Mouse (Mus musculus): ENCODE measurements around the gene Zbed6.
A peak's percentile ranks its signal among the peaks of the same experiment; 100 is the strongest.
"Not testable (repeated sequence)": the region's sequence is repeated elsewhere in the genome, so short reads cannot be mapped to it uniquely, and the experiment has no call there.

Gene Zbed6

DNA sequence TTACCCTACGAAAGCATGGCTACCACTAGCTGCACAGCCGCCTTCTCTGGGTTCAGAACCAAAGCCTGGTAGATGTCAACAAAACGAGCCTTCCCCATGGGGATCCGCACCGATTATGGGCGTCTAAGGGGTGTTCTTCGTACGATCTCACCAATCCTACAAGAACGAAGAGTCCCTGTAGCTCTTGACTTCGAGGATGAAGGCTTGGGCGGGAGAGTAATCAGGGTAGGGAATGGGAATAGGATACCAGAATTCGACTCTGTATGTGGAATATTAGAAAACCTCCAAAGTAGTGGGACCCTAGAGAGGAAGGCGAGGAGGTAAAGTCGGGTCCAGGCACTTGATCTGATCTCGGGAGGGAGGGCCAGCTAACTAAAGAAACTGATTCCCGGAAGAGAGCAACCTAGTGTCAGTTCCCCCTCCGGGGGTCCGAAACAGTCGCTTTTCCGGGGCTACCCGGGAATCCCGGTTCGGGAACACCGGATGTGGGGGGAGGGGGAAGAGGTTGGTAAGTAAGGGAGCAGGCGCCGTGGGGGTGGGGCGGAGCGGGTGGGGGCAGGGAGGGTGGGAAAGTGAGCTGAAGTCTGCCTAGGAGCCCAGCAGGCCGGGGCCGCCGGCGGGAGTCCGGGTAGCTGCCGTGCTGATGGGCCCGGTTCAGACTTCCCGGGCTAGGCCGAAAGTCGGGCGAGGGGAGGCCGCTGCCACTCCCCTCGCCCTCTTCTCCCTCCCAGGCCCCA, at the start of gene Zbed6:
Gene Zbed6 (minus strand): TSS at position 420 of the 737 bp plus-strand sequence.
- DNase-seq (ENCODE audit: low read depth, low spot score) = no peak

DNA sequence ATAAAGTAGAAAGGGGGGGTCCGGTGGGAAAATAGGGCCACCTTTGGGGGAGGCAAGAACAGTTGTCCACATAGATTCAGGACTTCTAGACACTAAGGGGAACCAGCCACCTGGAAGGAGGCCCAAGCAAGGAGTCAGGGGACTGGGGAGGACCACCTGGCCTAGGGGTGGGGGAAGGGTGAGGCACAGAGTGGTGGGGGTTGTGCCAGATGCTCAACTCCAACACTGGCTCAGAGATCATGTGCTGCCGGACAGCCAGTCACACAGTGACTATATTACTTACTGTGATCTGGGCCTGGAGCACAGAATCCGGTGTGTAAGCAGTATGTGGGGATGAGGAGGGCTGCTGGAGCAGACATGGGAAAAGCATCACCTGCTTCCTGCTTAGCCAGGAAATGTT, 48.6 kb upstream of the Zbed6 start:
- no peak for DNase-seq (ENCODE audit: low read depth, low spot score)

DNA sequence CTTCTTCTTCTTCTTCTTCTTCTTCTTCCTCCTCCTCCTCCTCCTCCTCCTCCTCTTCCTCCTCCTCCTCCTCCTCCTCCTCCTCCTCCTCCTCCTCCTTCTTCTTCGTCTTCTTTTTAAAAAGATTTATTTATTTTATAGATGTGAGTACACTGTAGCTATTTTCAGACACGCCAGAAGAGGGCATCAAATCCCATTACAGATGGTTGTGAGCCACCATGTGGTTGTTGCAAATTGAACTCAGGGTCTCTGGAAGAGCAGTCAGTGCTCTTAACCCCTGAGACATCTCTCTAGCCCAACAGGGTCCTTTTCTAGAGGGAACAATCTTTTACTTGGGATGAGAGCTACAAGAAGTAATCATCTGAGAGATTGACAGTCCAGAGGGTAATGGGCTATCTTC, 41.1 kb upstream of the Zbed6 start:
- DNase-seq (ENCODE audit: low read depth, low spot score) = not testable (repeated sequence)

DNA sequence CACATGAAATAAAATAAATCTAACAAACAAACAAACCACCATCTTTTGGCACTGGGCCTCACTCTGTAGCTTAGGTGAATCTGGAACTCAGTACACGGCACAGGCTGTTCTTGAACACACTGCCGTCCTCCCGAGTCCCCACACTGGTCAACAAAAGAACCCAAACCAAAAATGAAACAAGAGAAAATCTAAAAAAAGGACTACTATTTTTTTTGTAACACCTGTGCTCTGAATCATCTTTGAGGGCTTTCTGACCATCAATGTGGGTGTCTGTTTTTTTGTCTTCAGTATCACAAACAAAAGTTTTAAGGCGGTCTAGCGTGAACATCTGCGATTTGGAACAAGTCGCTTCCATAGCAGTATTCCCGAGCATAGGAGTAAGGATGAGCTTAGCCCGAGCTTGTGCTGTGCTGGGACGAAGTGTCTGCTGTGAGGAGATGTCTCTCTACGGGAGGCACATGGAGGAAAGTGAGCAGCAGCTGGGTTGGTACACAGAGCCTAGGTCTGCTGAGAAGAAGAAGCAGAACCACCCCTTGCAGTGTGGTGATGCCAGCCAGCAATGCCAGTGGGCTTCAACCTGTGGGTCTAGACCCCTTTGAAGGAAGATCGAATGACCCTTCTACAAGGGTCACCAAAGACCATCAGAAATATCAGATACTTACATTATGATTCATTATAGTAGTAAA, 37.4 kb upstream of the Zbed6 start:
- no peak for DNase-seq (ENCODE audit: low read depth, low spot score)

DNA sequence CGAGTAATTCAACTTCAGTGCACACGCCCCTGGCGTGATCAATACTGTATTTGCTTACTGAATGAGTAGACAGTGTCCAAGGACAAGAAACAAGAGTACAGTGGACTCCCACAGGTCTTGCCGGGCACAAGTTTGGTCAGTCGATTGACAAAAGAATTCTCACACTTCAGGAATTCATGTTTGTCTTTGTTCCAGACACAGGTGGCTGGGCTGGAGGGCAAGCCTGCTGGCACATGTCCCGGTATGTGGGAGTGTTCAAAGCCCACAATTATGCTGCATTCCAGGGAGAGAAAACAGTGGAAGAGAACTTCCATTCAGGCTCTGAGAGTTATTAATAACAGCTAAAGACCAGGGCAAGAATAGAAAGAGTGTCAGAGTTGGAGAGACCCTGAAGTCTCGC, 35.2 kb upstream of the Zbed6 start:
- DNase-seq (ENCODE audit: low read depth, low spot score) = peak; percentile 10

DNA sequence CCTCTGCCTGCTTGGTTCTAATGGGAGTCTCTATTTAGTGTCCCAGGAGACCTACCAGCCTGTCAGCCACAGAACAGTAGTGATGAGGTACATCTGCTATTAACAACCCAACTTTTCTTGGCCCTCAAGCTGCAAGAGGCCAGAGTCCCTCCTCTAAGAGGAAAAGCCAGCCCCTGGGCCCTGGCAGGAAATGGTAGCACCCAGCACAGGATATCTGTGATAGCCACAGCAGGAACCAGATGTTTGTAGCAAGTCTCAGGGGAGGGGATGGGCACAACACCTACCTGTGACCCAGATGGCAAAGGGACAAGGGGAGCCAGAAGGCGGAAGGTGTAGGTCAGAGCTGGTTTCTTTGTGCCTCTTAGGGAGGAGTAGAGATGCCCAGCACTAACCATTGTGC, 34.2 kb upstream of the Zbed6 start:
- no peak for DNase-seq (ENCODE audit: low read depth, low spot score)

DNA sequence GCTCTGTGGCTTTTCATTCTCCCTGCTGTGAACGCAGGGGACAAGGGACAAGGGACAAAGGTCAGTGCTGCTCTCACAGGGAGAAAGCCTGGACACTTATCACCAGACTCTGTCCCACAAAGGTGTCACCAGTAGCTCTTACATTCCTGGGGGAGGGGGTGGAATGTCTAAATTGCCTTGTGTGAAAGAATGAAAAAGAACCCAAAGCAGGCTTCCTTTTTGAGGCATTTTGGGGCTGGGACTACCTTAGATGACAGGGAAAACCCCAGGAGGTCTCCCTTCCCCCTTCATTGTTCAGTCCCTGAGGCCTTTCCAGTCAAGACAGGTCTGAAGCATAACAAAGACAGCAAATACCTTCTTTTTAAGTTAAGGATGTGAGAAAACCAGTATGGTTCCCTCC, 33.6 kb upstream of the Zbed6 start:
- no peak for DNase-seq (ENCODE audit: low read depth, low spot score)

DNA sequence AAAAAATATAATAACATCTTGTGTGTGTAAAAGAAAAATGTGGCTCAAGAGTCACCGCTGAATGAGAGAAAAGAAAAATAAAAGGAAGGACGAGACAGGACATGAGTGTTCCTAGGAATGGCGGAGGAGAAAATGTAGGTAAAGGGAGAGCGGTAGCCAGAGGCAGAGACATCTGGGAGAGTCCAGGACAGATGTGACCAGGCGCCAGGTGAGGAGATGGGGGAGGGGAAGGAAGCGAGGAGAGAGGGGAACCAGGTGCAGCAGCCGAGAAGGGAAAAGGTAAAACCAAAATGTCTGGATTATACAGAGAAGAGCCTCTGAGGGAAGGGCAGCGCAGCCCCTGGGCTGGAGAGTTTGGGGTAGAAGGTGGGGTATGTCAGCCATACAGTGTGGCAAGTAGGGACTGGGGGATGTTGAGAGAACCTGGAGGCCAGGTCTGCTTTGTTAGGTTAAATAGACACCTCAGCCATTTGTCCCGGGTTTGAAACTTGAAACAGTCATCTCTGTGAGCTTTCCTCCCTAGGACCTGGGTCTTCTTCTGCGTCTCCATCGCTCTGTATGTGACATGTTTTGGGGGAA, 32.9 kb upstream of the Zbed6 start:
- no peak for DNase-seq (ENCODE audit: low read depth, low spot score)

DNA sequence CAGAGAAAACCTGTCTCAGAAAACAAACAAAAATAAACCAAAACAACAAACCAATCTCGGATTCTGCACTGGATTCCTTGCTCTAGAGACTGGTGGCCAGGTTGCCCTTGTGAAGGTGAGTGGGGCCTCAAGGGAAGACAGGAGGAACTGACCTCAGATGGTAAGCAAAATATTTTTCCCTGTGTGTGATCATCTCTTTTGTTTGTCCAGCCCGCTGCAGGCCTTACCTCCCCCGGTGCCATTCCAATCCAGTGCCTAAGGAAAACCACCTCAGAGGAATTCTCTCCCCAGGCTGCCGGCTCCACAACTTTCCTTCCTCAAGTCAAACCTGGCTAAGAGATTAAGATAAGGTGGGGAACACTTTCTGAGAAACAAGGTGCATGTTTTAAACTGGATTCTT, 31.5 kb upstream of the Zbed6 start:
- DNase-seq (ENCODE audit: low read depth, low spot score) = no peak

DNA sequence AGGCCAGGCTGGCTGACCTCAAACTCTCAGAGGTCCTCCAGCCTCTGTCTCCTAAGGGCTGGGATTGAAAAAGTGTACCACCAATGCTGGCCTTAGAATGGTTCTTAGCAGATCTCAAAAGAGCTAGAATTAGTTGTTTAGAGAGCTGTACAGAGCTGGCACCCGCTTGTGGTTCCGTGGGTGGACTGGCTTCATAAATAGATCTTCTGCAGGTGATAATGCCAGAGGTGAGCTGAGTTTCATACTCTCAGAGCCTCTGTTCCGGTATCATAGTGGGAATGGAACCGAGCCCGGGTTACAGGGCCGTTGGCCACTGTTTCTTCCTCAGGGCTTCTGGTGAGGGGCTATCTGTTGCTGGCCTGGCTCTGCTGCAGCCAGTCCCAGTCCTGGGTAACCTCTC, 30.4 kb upstream of the Zbed6 start:
- no peak for DNase-seq (ENCODE audit: low read depth, low spot score)

DNA sequence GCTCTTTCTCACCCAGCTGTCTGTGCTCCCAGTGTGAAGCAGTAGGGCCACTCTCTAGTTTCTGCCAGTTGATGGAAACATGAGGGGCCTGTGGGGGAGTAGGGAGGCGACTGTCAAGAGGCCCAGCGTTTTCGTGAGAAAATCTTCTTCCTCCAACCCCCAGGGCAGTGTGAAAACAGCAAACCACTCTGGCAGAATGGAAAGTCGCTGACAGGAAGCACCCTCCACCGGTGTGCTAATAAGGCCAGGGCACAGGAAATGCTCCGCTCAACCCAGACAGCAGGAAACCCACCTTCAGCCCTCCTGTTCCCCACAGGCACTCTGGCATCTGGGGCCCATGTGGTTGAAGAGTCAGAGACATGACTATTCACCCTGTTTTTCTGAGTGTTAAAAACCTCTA, 29.2 kb upstream of the Zbed6 start, which contains the start of gene Lax1:
Gene Lax1 (minus strand): TSS at position 212 of the 400 bp plus-strand sequence.
- DNase-seq (ENCODE audit: low read depth, low spot score) = no peak

DNA sequence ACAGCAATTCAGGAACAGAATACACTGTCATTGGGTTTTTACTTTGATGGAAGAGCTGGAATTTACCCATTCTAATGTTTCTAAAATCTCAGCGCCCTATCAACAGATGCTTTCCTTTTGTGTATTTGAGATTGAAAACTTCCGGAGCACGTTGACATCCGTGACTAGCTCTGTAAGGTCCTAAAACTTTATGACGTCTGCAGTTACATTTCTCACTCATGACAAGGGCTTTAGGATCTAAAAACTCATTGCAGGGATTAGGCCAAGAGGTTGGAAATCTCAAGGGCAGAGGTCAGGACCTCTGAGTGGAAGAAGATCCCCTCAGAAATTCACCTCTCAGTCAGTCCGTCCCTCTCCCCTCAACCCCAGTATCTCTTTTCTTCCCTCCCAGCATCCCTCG, 27.6 kb upstream of the Zbed6 start:
- no peak for DNase-seq (ENCODE audit: low read depth, low spot score)

DNA sequence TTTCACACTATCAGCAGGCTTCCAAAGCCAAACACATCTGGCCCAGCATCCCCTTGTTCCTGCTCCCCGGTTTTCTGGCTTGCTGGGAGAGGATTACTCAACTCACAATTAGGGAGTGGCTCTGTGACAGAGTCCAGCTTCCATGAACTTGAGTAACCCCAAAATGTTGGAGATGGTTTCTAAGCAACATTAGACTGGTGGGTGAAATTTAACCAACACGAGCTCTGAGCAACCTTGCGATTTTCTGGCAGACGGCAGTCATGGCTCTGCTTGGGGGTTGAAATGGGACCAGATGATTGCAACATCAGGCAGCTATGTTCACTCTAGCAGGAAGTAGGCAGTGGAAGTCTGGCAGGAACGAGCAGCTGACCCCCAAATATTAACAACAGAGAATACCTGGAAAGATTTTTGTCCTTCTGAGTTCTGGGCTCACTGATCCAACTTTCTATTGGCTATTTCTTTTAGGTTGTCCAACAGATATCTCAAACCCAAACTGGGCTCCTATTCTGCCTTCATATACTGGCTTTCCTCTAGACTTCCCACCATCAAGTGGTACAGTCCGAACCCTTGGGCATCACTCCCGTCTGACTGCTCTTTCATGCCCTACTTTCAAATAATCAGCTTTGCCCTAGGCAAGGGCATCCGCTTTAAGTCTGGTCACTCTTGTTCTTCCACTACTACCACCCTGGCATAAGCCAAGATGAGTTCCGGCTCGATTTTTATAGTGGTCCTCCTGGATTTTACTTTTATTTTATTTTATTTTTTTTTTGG, 25.2 kb upstream of the Zbed6 start:
- DNase-seq (ENCODE audit: low read depth, low spot score) = peak; percentile 29

DNA sequence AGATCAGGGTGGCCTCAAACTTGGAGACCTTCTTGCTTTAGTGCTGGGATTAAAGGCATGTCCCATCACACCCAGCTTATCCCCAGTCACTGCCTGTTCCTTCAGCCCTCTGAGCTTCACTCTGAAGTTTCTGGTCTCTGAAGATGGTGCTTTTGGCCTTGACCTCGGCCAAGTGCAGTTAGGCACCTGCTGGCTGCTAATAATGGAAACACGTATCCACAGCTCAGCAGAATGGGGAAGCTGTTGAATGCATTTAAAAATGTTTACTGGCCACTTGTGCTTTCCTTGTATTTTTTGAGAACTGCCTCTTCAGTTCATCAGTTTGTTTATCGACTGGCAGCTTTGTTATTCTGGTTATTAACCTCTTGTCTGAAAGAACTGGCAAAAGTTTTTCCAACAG, 11.1 kb upstream of the Zbed6 start:
- no peak for DNase-seq (ENCODE audit: low read depth, low spot score)

DNA sequence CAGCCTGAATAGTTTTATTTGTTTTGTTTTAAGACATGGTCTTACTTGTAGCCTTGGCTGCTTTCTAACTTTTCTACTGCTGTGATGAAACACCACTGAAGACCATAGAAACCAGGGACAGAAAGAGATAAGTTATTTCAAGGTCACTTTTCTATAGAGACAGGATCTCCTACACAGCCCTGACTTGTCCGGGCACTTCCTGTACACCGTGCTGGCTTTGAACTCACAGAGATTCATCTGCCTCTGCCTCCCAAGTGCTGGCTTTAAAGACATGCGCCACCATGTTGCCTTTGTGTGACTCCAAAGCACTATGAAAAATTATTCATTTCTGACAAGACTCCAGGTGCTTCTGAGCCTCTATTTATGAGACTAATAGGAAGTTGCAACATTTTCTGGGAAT, 10.6 kb upstream of the Zbed6 start:
- no peak for DNase-seq (ENCODE audit: low read depth, low spot score)

DNA sequence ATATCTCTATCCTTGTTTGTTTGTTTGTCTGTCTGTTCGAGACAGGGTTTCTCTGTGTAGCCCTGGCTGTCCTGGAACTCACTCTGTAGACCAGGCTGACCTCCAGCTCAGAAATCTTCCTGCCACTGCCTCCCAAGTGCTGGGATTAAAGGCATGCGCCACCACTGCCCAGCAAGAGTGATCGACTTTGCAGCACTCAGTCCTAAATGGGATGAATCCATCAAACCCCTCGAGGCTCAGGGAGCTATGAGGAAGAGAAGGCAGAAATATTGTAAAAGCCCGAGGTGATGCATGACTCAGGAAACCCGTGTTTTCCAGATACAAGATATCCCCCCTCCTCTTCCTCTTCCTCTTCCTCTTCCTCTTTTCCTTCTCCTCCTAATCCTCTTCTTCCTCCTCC, 10.1 kb upstream of the Zbed6 start:
- no peak for DNase-seq (ENCODE audit: low read depth, low spot score)

DNA sequence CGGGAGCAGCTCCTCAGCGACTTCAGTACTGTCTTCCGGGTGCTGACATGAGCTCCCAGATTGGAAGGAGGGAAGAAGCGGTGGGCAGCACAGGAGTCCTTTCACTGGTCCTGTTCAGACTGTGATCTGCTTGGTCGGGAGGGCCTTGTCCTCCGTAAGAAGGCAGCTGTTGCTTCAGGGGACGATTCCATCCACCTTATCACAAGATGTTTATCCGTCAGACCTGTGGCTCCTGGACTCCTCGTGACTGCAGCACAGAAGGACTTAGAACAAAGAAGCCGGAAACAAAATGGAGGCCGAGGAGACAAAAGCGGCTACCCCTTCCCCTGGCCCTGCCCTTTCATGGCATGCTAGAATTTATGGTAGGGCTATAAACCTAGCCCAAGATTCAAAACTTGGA, 9.5 kb upstream of the Zbed6 start:
- no peak for DNase-seq (ENCODE audit: low read depth, low spot score)

DNA sequence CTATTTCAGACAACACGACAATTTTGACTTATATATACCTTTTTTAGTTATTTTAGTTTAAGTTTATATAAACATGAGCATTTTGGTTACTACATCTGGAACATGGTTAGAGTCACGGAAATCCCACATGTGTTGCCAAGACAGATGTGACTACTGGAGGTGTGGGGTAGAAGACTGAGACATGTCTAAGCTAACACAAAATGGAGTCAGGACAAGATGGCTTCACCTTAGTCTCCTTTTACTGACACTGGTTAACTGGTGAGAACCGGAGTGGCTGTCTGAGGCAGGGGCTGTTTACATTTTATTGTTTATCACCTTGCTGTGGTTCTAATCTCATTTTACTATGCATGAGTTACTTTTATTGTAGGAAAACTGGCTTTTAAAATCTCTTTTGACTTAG, 7.9 kb upstream of the Zbed6 start:
- DNase-seq (ENCODE audit: low read depth, low spot score) = no peak

DNA sequence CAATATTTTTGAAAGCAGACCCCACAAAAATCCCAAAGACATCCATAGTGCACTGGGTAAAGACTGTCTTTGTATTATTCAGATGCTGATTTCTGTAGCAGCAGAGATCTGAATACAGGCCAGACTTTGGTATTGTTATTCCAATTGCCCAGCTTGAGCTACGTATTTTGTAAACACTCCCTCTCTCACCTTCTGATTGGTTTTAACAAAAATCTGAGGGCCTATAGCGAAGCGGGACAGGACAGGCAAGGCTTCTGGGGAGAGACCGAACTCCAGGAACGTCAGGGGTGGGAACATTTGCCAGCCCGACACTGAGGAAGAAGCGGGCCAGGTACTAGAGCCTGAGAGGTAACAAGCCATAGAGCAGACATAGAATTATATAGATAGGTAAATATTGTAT, 7.0 kb upstream of the Zbed6 start:
- DNase-seq (ENCODE audit: low read depth, low spot score) = no peak

DNA sequence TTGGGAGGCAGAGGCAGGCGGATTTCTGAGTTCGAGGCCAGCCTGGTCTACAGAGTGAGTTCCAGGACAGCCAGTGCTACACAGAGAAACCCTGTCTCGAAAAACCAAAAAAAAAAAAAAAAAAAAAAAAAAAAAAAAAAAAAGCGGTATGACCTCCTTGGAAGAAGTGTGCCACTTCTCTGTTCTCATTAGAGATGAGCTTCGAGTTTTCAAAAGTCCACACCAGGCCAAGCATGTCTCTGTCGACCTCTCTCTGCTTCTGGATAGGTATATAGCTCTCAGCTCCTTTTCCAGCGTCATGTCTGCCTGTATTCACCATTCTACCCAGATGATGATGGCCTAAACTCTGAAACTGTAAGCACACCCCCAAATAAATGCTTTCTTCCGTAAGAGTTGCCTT, 5.0 kb upstream of the Zbed6 start:
- DNase-seq (ENCODE audit: low read depth, low spot score) = not testable (repeated sequence)

DNA sequence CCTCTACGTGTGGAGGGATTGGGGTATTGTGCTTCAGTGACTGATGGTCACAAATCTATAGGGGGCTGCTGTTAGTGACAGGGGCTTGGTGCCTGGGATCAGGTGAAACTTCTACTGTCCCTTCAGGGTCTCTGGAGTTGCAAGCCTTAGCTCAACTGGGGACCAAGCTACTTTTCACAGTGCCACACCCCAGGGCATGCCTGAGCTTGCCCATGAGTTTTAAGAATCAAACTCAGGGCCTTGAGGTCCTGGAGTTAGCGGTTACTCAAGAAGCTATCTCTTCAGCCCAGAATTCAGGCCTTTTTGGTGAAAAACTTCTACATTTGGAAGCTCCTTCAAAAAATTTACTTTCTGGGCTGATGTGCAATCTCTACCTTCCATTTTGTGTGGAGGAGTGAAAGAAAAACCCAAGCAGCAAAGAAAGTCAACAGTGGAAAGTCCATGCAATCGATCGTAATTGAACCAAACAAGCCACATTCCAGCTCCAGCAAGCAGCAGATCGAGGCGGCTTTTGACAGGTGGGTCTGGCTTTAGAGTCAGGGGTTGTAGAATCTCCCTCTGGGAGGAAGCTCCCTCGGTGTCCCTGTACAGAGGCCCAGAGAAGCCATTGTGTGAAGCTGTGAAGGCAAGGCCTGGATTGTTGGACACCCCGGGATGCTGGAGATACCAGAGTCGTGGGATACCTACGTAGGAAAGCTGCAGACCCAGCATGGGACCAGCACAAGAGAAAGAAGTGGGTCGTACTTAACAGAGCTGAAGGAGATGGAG, 3.7 kb upstream of the Zbed6 start:
- no peak for DNase-seq (ENCODE audit: low read depth, low spot score)

DNA sequence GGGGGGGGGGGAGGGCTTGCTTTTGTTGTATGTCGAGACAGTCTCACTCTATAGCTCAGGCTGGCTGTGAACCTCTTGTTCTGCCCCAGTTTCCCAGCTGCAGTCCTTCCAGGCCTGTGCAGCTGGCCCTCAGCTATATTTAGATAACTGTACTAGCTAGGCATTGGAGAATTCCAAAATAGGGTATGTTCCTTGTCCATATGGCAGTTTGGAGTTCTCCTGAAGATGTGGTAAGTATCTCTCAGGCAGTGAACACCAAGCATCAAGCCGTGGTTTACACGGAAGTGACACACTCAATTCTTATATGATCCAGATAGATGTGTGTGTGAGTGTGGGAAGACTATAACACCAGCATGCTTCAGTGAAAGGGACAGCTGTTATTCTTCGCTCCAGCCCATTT, 2.7 kb upstream of the Zbed6 start:
- DNase-seq (ENCODE audit: low read depth, low spot score) = peak; percentile 80
